Mouse (Mus musculus) small intestine, adult 2 months (tissue): Measurements from ENCODE around the gene Fam13a. TPM values are rescaled to one million over a fixed set of nuclear protein-coding genes. Genes with fewer than 3 reads are reported as not detected.
A peak's percentile ranks its signal among the peaks of the same experiment; 100 is the strongest.

Experiments used
- H3K27ac ChIP-seq: fragments of 200-500 bp; 2 replicates; pipeline ENCODE4 v1.5.1; 2012; ENCODE audit warnings: low read depth, low read length, control low read depth, inconsistent platforms; ENCODE audit not compliant: insufficient read depth
- H3K27me3 ChIP-seq: fragments of 200-500 bp; 2 replicates; pipeline ENCODE4 v1.6.1; 2012; ENCODE audit warnings: mild to moderate bottlenecking, moderate library complexity, low read length, inconsistent platforms; ENCODE audit not compliant: control insufficient read depth, insufficient read depth
- H3K36me3 ChIP-seq: fragments of 200-500 bp; 2 replicates; pipeline ENCODE4 v1.6.1; 2012; ENCODE audit warnings: mild to moderate bottlenecking, low read length, control low read depth, inconsistent platforms; ENCODE audit not compliant: control insufficient read depth, insufficient read depth
- H3K4me1 ChIP-seq: fragments of 200-500 bp; 2 replicates; pipeline ENCODE4 v1.6.1; 2012; ENCODE audit warnings: low read length, inconsistent platforms, mixed read lengths; ENCODE audit not compliant: control insufficient read depth, insufficient read depth, insufficient read length
- H3K4me3 ChIP-seq: fragments of 200-500 bp; 2 replicates; pipeline ENCODE4 v1.5.1; 2012; ENCODE audit warnings: low read depth, mild to moderate bottlenecking, control low read depth, inconsistent platforms, low read length, moderate library complexity
- CTCF ChIP-seq: fragments of 200-500 bp; IDR thresholded peaks from 2 replicates; pipeline ENCODE4 v1.5.1; 2012; ENCODE audit warnings: low read depth, mild to moderate bottlenecking, control low read depth, inconsistent platforms, low read length, moderate library complexity, mixed read lengths; ENCODE audit not compliant: insufficient replicate concordance, insufficient read length; ENCODE audit errors: extremely low read depth
- POLR2A ChIP-seq: fragments of 200-500 bp; IDR thresholded peaks from 2 replicates; pipeline ENCODE4 v1.6.1; 2012; ENCODE audit warnings: low read depth, mild to moderate bottlenecking, control low read depth, inconsistent platforms, low read length, moderate library complexity
- WGBS: fragments of 180-500 bp; shearing (Covaris S2); methylation state at CpG from one replicate; pipeline ENCODE4 v1.1.7; 2018; 5-methylcytosine and 5-hydroxymethylcytosine counted together
- polyA plus RNA-seq: library from polyadenylated mRNA; depleted of rRNA; stranded (reverse); fragments of >200 nt; gene quantifications from 2 replicates; pipeline ENCODE4 v1.2.3, GENCODE M21; 2012

The Fam13a gene
- polyA plus RNA-seq, 1 experiment, result 1.3 TPM

DNA sequence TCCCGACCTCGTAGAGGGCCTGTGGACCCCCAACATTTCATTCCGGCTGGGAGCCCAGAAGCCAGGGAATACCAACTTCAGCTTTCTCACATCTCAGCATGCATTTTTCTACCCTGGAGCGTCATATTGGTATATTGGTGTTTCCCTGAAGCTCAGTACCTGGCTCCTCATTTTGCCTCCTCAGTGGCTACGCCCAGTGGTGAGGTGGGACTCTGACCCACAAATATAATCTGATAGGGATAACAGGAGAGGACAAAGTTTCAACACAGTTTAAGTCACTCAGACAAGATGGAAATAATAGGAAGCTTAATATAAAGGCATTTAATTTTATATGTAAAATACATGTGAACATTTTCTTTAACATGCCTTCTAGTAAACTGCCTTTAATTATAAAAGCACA is 19.7 kb downstream of the Fam13a start:
- Histone ChIP-seq H3K4me1 (peaks cover 3% of the 10 kb centered on the region; the same call in 1 of the 2 replicates), H3K27ac (no peak overlapping the region), H3K36me3 (no peaks in the 10 kb centered on the region), H3K27me3 (no peaks in the 10 kb centered on the region), H3K4me3 (no peak overlapping the region)
- no peak for TF ChIP-seq CTCF
- TF ChIP-seq POLR2A, result no peak
- WGBS, result 72% methylated on average over 5 of the region's 5 CpGs

DNA sequence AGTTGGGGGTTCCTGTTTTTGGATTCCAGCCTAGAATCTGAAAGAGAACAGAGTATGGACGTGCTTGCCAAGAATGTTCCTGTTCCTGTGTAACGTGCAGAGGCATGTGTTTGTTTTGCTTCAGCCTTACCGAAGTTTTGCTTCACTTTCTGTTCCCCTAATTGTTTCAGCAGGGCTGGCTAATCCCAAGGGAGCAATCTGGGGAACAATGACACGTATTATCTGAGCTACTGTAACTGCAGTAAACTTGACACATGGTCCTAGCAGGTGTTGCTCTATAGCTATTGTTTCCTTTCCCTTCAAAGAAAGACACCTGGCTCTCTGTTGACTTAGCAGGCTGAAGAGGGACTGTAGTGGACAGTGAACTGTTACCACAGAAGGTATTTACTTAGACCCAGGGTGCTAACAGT is 25.3 kb downstream of the Fam13a start:
- H3K27ac ChIP-seq, result peak overlapping the region; percentile 25
- no peak overlapping the region for H3K4me3 ChIP-seq
- TF ChIP-seq POLR2A, result no peak
- TF ChIP-seq CTCF, result no peak
- peaks cover 6% of the 10 kb centered on the region; the same call in 1 of the 2 replicates for H3K4me1 ChIP-seq
- 6% methylated on average over 4 of the region's 4 CpGs for WGBS
- H3K27me3 ChIP-seq, result no peaks in the 10 kb centered on the region
- H3K36me3 ChIP-seq, result no peaks in the 10 kb centered on the region

DNA sequence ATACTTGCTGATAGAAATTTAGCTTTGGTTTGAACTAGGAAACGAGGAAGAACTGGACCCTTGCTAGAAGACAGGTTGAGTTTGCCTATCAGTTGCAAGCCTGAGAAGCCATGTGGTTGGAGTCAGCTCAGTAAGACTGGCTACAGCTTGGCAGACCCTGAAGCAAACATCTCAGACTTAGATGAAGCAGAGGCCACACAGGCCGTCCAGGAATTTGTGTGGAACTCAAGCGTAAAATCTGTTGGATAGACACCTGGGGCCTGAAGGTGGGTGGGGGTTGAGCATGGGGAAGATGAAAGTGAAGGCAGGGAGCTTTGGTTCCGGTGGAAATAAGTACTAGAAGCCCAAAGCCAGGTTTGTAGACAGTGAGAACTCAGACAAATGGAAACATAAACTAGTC is 25.8 kb downstream of the Fam13a start:
- TF ChIP-seq CTCF, result no peak
- no peak for TF ChIP-seq POLR2A
- H3K27ac ChIP-seq, result peak overlapping the region; percentile 25
- H3K4me3 ChIP-seq, result no peak overlapping the region
- no peaks in the 10 kb centered on the region for H3K36me3 ChIP-seq
- H3K27me3 ChIP-seq, result no peaks in the 10 kb centered on the region
- peaks cover 6% of the 10 kb centered on the region; the same call in 1 of the 2 replicates for H3K4me1 ChIP-seq
- WGBS, result 22% methylated on average over 4 of the region's 4 CpGs

DNA sequence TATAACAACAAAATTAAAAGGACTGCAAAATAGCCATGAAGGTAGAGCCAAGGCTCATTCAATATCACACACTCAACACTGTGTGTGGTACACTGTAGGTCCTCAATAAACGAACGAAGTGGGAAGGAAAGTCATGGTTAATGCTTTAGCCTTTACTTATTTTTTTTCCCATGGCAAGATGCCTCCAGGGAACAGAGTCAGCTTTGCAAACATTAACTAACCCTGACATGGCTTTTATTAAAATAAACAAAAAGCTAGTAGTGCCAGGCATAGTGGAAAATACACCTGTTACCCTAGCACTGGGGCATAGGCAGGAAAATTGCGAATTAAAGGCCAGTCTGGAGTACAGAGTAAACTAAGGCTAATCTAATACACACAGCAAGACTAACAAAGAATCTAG is 35.2 kb downstream of the Fam13a start:
- TF ChIP-seq POLR2A (no peak), CTCF (no peak)

DNA sequence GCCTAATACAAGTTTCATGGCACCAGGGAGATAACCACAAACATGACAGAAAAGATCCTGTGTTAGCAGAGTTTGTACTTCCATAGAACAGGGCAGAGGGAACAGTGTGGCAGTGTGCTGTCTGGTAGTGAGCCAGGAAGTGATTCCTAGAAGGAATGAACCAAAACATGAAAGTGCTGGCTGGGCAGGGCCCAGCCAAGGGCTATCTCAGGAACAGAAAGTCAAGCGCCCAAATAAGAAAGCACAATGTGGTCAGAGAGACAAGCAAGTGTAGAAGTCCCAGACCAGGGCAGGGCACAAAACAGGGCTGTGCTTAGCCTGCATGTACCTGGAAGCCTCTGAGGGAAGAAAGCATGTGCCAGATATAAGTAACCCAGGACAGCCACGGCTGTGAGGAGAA is 35.6 kb downstream of the Fam13a start:
- TF ChIP-seq CTCF (no peak), POLR2A (no peak)

More for the DNA sequence above, 35.2 kb downstream of the Fam13a start:
- 79% methylated on average over 3 of the region's 3 CpGs for WGBS
- Histone ChIP-seq H3K27ac (no peak overlapping the region), H3K36me3 (peaks cover 8% of the 10 kb centered on the region), H3K27me3 (no peaks in the 10 kb centered on the region), H3K4me1 (no peaks in the 10 kb centered on the region), H3K4me3 (no peak overlapping the region)

DNA sequence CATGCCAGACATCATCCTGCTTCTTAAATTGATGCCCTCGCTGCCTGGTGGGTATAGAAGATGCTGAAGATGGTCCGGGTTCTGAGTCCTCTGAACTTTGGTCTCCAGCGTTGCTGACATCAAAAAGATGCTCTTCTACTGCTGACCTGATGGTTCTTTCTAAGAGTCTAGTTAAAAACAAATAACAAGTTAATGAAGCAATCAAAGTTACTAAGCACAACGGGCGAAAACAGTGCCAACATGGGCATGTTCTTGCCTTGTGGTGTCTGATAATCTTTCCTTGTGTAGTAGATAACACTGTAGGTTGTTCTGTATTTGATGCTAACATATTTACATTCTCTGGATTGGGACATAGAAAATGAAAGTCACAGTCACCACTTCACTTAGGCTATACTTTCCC is 37.2 kb downstream of the Fam13a start:
- Histone ChIP-seq H3K27ac (no peak overlapping the region), H3K4me1 (no peaks in the 10 kb centered on the region), H3K4me3 (no peak overlapping the region), H3K27me3 (no peaks in the 10 kb centered on the region), H3K36me3 (peaks cover 13% of the 10 kb centered on the region)
- WGBS, result 88% methylated on average over 5 of the region's 5 CpGs
- no peak for TF ChIP-seq CTCF
- TF ChIP-seq POLR2A, result no peak

More for the DNA sequence above, 35.6 kb downstream of the Fam13a start:
- H3K27ac ChIP-seq, result no peak overlapping the region
- H3K4me3 ChIP-seq, result no peak overlapping the region
- H3K36me3 ChIP-seq, result peaks cover 10% of the 10 kb centered on the region
- 89% methylated on average over 2 of the region's 2 CpGs for WGBS
- H3K4me1 ChIP-seq, result no peaks in the 10 kb centered on the region
- H3K27me3 ChIP-seq, result no peaks in the 10 kb centered on the region

DNA sequence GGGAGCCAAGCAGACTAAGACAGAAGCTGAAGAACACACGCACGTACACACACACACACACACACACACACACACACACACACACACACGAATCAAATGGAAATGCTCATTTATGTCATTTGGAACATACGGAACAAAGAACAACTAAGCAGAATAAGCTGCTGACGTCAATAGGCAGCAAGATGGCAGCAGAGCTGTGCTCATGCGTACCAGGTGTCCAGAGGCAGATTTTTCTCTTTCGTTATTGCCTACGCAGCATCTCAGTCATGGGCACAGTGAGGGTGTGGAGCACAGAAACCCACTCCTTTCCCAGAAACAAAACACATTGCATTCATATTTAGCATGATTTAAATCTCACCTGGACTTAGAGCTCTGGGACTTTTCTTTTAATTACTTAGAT is 39.2 kb downstream of the Fam13a start:
- WGBS, result 84% methylated on average over 8 of the region's 8 CpGs
- Histone ChIP-seq H3K27me3 (no peaks in the 10 kb centered on the region), H3K27ac (no peak overlapping the region), H3K4me1 (no peaks in the 10 kb centered on the region), H3K36me3 (peaks cover 21% of the 10 kb centered on the region), H3K4me3 (no peak overlapping the region)
- no peak for TF ChIP-seq POLR2A
- no peak for TF ChIP-seq CTCF

DNA sequence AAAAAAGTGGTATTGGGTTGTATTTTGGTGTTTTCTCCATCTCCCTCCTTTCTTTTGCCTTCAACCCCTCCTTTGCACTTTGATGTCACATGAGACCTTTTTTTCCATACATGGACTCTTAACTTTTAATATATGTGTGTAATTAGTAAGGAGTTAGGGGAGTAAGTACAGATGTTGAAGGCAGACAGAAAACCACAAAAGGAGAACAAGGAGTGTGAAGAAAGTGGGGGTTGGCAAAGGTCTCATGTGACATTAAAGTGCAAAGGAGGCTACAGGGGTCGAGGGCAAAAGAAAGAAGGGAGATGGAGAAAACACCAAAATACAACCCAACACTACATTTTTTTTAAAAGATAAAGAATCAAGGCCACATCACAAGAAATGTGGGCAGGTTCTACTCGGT is 49.1 kb downstream of the Fam13a start:
- Histone ChIP-seq H3K4me3 (no peak overlapping the region), H3K27ac (no peak overlapping the region), H3K4me1 (peaks cover 13% of the 10 kb centered on the region; the same call in 1 of the 2 replicates), H3K36me3 (peaks cover 7% of the 10 kb centered on the region), H3K27me3 (no peaks in the 10 kb centered on the region)
- no peak for TF ChIP-seq POLR2A
- no peak for TF ChIP-seq CTCF
- 50% methylated on average over 2 of the region's 2 CpGs for WGBS
